Comparison of ENCODE assay signal across 22 mouse cellular contexts in genomic region chr11:3789919-3790318, GRCm38 (mm10).
DNase-seq lines count a peak whose midpoint lies in the region; ATAC-seq lines count a peak whose summit lies in the region.
"Had no signal": no experiment of that assay in that cellular context is flagged by ENCODE, and none has a peak within 500 bp of the region (broad histone marks: within the 10 kb centered on the region; RNA-seq: fewer than 3 reads in every experiment).

No protein-coding gene starts in this region.

- H3K36me3 ChIP-seq in kidney, embryonic 14.5 days (ENCODE audit: control insufficient read depth, insufficient read depth, low read length) = no peaks in the 10 kb centered on the region
- no peaks in the 10 kb centered on the region for H3K36me3 ChIP-seq in heart, embryonic 11.5 days (ENCODE audit: control insufficient read depth, insufficient read depth, low read length)
- H3K36me3 ChIP-seq: embryonic facial prominence, embryonic 12.5 days; G1E; heart, embryonic 12.5 days; hindbrain, embryonic 10.5 days had no signal

- H3K9me3 ChIP-seq in kidney, embryonic 14.5 days (ENCODE audit: control insufficient read depth, low read length) = no peaks in the 10 kb centered on the region
- H3K9me3 ChIP-seq in heart, embryonic 11.5 days (replicated peaks; ENCODE audit: control insufficient read depth, low read length) = no peaks in the 10 kb centered on the region
- H3K9me3 ChIP-seq: embryonic facial prominence, embryonic 12.5 days; G1E; hindbrain, embryonic 10.5 days had no signal

- no peak for ATAC-seq in kidney, embryonic 14.5 days (ENCODE audit: low FRiP score, low TSS enrichment)
- ATAC-seq in heart, embryonic 11.5 days (replicated peaks; ENCODE audit: insufficient number of reproducible peaks, low FRiP score, low TSS enrichment) = no peak
- ATAC-seq: activated CD4-positive, CD25-positive, alpha-beta regulatory T cell, adult 4 months; CD4-positive, CD25-positive, alpha-beta regulatory T cell, adult 4 months; forebrain, embryonic 16.5 days; Patski had no signal

- H3K27ac ChIP-seq in kidney, embryonic 14.5 days (ENCODE audit: low read depth, low read length) = no peak overlapping the region
- no peak overlapping the region for H3K27ac ChIP-seq in heart, embryonic 11.5 days (ENCODE audit: low read depth, low read length)
- H3K27ac ChIP-seq: embryonic facial prominence, embryonic 12.5 days; hindbrain, embryonic 10.5 days had no signal

- H3K4me2 ChIP-seq in kidney, embryonic 14.5 days (replicated peaks; ENCODE audit: low read depth, low read length) = no peak overlapping the region
- no peak overlapping the region for H3K4me2 ChIP-seq in heart, embryonic 11.5 days
- H3K4me2 ChIP-seq: embryonic facial prominence, embryonic 12.5 days; heart, embryonic 12.5 days had no signal

- peak; percentile 64 for DNase-seq in kidney, adult 11 months
- peak; percentile 88 for DNase-seq in kidney, adult 9 months
- DNase-seq in kidney, postnatal 14 days = peak; percentile 40
- DNase-seq in left cerebral cortex, postnatal 14 days (ENCODE audit: low spot score in 2 of 2) = no peak
- no peak for DNase-seq in heart, adult 9 months (ENCODE audit: low spot score in 2 of 2)
- DNase-seq: adrenal gland, postnatal 14 days; B cell, adult 2 months; cerebellum, adult 11-12 months; cerebellum, adult 9-10 months; cerebellum, postnatal 25 days; gastrocnemius, postnatal 10 days; heart, adult 18-20 months had no signal

- H3K9ac ChIP-seq in kidney, embryonic 14.5 days (ENCODE audit: low read depth, low read length) = no peak overlapping the region
- H3K9ac ChIP-seq in heart, embryonic 11.5 days (ENCODE audit: low read depth, low read length) = no peak overlapping the region
- H3K9ac ChIP-seq: embryonic facial prominence, embryonic 12.5 days; heart, embryonic 12.5 days had no signal

- WGBS in kidney, embryonic 14.5 days = 81% methylated on average over 3 of the region's 3 CpGs
- WGBS in heart, embryonic 11.5 days (ENCODE audit: insufficient replicate concordance) = 68% methylated on average over 3 of the region's 3 CpGs

- H3K4me3 ChIP-seq in kidney, embryonic 14.5 days (ENCODE audit: low read length) = no peak overlapping the region
- H3K4me3 ChIP-seq in heart, embryonic 11.5 days (ENCODE audit: low read depth, low read length) = no peak overlapping the region
- H3K4me3 ChIP-seq: embryonic facial prominence, embryonic 12.5 days; heart, embryonic 12.5 days; hindbrain, embryonic 10.5 days had no signal

- intact Hi-C loops in left cerebral cortex, postnatal 14 days (cut with DNase I) = loop anchor here (5.0 to 10.0 kb wide), 3 partner anchors 78 to 315 kb away; no protein-coding TSS in a partner anchor

- H3K4me1 ChIP-seq in kidney, embryonic 14.5 days (ENCODE audit: control insufficient read depth, insufficient read depth, low read length) = no peaks in the 10 kb centered on the region
- no peaks in the 10 kb centered on the region for H3K4me1 ChIP-seq in heart, embryonic 11.5 days (ENCODE audit: control insufficient read depth, insufficient read depth, low read length)
- H3K4me1 ChIP-seq: embryonic facial prominence, embryonic 12.5 days; heart, embryonic 12.5 days; hindbrain, embryonic 10.5 days had no signal

- H3K27me3 ChIP-seq in kidney, embryonic 14.5 days (ENCODE audit: control insufficient read depth, insufficient read depth, low read length) = no peaks in the 10 kb centered on the region
- peaks cover 2% of the 10 kb centered on the region; the same call in 1 of the 2 replicates for H3K27me3 ChIP-seq in heart, embryonic 11.5 days (ENCODE audit: control insufficient read depth, insufficient read depth, low read length)
- H3K27me3 ChIP-seq: embryonic facial prominence, embryonic 12.5 days had no signal

Comparison
In these comparisons a context has a peak if more than half of its experiments do, and no peak if none do; other contexts are left out.
1. DNase-seq: peak in kidney, adult 11 months (single experiment), kidney, adult 9 months (single experiment) and kidney, postnatal 14 days (single experiment); none in left cerebral cortex, postnatal 14 days (0 of 2) and heart, adult 9 months (0 of 2).